8 mouse cellular contexts compared by ENCODE assay signal in genomic region chr13:23620733-23621531, GRCm38 (mm10). TPM values are rescaled to one million over a fixed set of nuclear protein-coding genes. Genes with fewer than 3 reads are reported as not detected.
DNase-seq lines count a peak whose midpoint lies in the region; ATAC-seq and TF ChIP-seq lines count a peak whose summit lies in the region.

Gene Hist1h2be (minus strand): TSS chr13:23621124.

- H3K4me2 ChIP-seq in hindbrain, embryonic 12.5 days (replicated peaks) = peak within 1 kb of the TSS; percentile 94
- peak within 1 kb of the TSS; percentile 94 for H3K4me2 ChIP-seq in lung, postnatal 0 days (replicated peaks; ENCODE audit: low read depth, low read length)

- H3K36me3 ChIP-seq in hindbrain, embryonic 12.5 days = no peaks in the 10 kb centered on the region
- H3K36me3 ChIP-seq in lung, postnatal 0 days (ENCODE audit: insufficient read depth, low read length) = no peaks in the 10 kb centered on the region

- peak; percentile 87 for ATAC-seq in hindbrain, embryonic 12.5 days (ENCODE audit: low FRiP score)
- peak; percentile 84 for ATAC-seq in lung, postnatal 0 days

- H3K4me1 ChIP-seq in hindbrain, embryonic 12.5 days = peaks cover 6% of the 10 kb centered on the region
- peaks cover 4% of the 10 kb centered on the region; the same call in 1 of the 2 replicates for H3K4me1 ChIP-seq in lung, postnatal 0 days (ENCODE audit: insufficient read depth, low read depth, low read length)

- DNase-seq in R1 (ENCODE audit: low read depth, low spot score) = peak; percentile 96
- DNase-seq in cerebellum, postnatal 14 days = peak; percentile 72 to 83
- peak; percentile 61 to 64 for DNase-seq in frontal cortex, postnatal 14 days (ENCODE audit: low spot score in 2 of 2)
- peak; percentile 62 to 71 for DNase-seq in layer of hippocampus, postnatal 10 days (ENCODE audit: low spot score in 2 of 2)
- peak; percentile 98 for DNase-seq in lung, postnatal 0 days (ENCODE audit: low spot score)
- peak; percentile 38 for DNase-seq in ovary, postnatal 10 days (ENCODE audit: low spot score)
- DNase-seq in thymus, postnatal 0 days (ENCODE audit: low spot score) = peak; percentile 91

- no peaks in the 10 kb centered on the region for H3K9me3 ChIP-seq in hindbrain, embryonic 12.5 days (replicated peaks)
- no peaks in the 10 kb centered on the region for H3K9me3 ChIP-seq in lung, postnatal 0 days (ENCODE audit: low read length)

- H3K27ac ChIP-seq in hindbrain, embryonic 12.5 days = peak within 1 kb of the TSS; percentile 97
- peak within 1 kb of the TSS; percentile 89 for H3K27ac ChIP-seq in lung, postnatal 0 days (ENCODE audit: low read length)

- TF ChIP-seq EP300 in lung, postnatal 0 days (IDR thresholded peaks at IDR 0.05) = peak; percentile 26; the same call in 1 of the 2 replicates

- H3K9ac ChIP-seq in hindbrain, embryonic 12.5 days = peak within 1 kb of the TSS; percentile 86
- peak within 1 kb of the TSS; percentile 92 for H3K9ac ChIP-seq in lung, postnatal 0 days (replicated peaks; ENCODE audit: low read depth)

- TF ChIP-seq CTCF in lung, postnatal 0 days (IDR thresholded peaks at IDR 0.05) = no peak

- peak within 1 kb of the TSS; percentile 61 for H3K4me3 ChIP-seq in hindbrain, embryonic 12.5 days
- peak within 1 kb of the TSS; percentile 69 for H3K4me3 ChIP-seq in lung, postnatal 0 days (ENCODE audit: low read depth, low read length)

- under 1% methylated on average over 27 of the region's 27 CpGs for WGBS in hindbrain, embryonic 12.5 days
- WGBS in lung, postnatal 0 days = under 1% methylated on average over 27 of the region's 27 CpGs

- H3K27me3 ChIP-seq in hindbrain, embryonic 12.5 days = no peaks in the 10 kb centered on the region
- no peaks in the 10 kb centered on the region for H3K27me3 ChIP-seq in lung, postnatal 0 days (replicated peaks; ENCODE audit: insufficient read depth, low read length)

RNA-seq across cellular contexts. Expression of gene Hist1h2be, which starts in this region (rescaled TPM):
- 1.9 and 2.2 TPM in 2 replicates for polyA plus RNA-seq in hindbrain, embryonic 12.5 days (2016; fragmentation: Nextera tagmentation; extraction: Ambion mirVana)
- total RNA-seq in layer of hippocampus, postnatal 10 days (2021) = 1 to 10 TPM; 6.7 to 8.4 TPM
- 0.44 and 0.86 TPM in 2 replicates for polyA plus RNA-seq in lung, postnatal 0 days (2015; fragmentation: Nextera tagmentation; extraction: Ambion mirVana)
- polyA plus RNA-seq in thymus, postnatal 0 days (2015; fragmentation: Nextera tagmentation; extraction: Ambion mirVana) = 1.5 and 2.5 TPM in 2 replicates

Comparison
In these comparisons a context has a peak if more than half of its experiments do, and no peak if none do; other contexts are left out.
1. Peak in every context shown above with its lines: DNase-seq, ATAC-seq, H3K4me3 ChIP-seq and H3K27ac ChIP-seq.
2. Peak in DNase-seq, ATAC-seq, H3K4me3 ChIP-seq, H3K27ac ChIP-seq, H3K9ac ChIP-seq and H3K4me2 ChIP-seq in lung, postnatal 0 days; RNA of the gene not detected or under 1 TPM.
3. DNase-seq: peak in every context shown above with its lines; median percentile 98 in lung, postnatal 0 days; 96 in R1; 91 in thymus, postnatal 0 days; 78 in cerebellum, postnatal 14 days; 66 in layer of hippocampus, postnatal 10 days; 62 in frontal cortex, postnatal 14 days; 38 in ovary, postnatal 10 days.